Mouse (Mus musculus): ENCODE data around the gene Srgap1.
"Not testable (repeated sequence)": the region's sequence is repeated elsewhere in the genome, so short reads cannot be mapped to it uniquely, and the experiment has no call there.

DNA sequence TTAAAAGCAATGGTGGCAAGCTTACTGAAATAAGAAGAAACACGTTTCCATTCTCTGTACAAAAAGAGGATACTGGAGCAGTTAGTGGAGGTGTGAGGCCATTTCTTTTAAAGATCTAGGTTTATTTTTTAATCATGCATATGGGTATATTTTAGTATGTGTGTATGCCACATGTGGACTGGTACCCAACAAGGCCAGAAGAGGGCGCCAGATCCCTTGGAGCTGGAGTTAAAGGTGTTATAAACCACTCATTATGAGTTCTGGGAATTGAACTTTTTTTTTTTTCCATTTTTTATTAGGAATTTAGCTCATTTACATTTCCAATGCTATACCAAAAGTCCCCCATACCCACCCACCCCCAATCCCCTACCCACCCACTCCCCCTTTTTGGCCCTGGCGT is 279.8 kb downstream of the Srgap1 start:
- TF ChIP-seq GATA1 (IDR thresholded peaks at IDR 0.05; ENCODE audit: borderline replicate concordance, low read length); FLI1 (IDR thresholded peaks at IDR 0.05; ENCODE audit: low read length): not testable (repeated sequence)
